Mouse (Mus musculus) ES-Bruce4 (cell line): ENCODE measurements around the gene Tes.

ENCODE experiments used
- CTCF ChIP-seq: IDR thresholded peaks from one replicate; pipeline ENCODE4 v1.8.1; 2011; ENCODE audit warnings: low read depth, low read length
- POLR2A ChIP-seq: IDR thresholded peaks from one replicate; pipeline ENCODE4 v1.8.1; 2011; ENCODE audit warnings: low read length; ENCODE audit not compliant: insufficient read depth

DNA sequence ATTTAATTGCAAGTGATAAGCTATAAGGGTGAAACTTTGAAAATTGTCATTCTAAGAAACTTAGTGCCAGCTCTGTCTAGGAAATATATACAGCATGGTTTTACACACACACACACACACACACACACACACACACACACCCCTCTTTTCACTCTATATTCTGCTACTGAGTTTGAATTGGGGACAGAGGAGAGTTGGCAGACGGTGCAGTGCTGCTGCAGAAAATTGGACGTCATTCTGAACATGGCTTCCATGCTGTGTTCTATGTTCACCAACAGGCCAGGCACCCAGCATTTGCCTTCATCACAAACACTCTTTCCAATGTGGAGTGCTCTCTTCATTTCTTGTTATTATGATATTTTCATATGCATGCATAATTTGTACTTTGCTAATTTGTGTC is 48.0 kb downstream of the Tes start:
- TF ChIP-seq CTCF (no peak), POLR2A (no peak)
